Mouse (Mus musculus): ENCODE results near the gene Spem2. TPM values are rescaled to one million over a fixed set of nuclear protein-coding genes. Genes with fewer than 3 reads are reported as not detected.

The Spem2 gene
- total and polyA plus RNA-seq, 2 experiments from 2014 or later, result not detected

- DNase-seq (ENCODE audit: low spot score), result peak; percentile 76
- Histone ChIP-seq H3K4me1 (ENCODE audit: insufficient read depth, low read length) (peaks cover 8% of the 10 kb centered on the region; the same call in 1 of the 2 replicates), H3K4me2 (ENCODE audit: low read depth, low read length, poor library complexity, severe bottlenecking) (peak overlapping the region; percentile 96), H3K36me3 (ENCODE audit: insufficient read depth, low read length) (no peaks in the 10 kb centered on the region), H3K27me3 (ENCODE audit: insufficient read depth, low read length) (0 out of 2 replicates have a peak, but pooled peaks cover 4% of the 10 kb centered on the region), H3K4me3 (ENCODE audit: low read depth, low read length) (peak overlapping the region; percentile 49), H3K9me3 (ENCODE audit: low read length) (no peaks in the 10 kb centered on the region), H3K9ac (replicated peaks; ENCODE audit: low read length, poor library complexity, severe bottlenecking) (peak overlapping the region; percentile 68), H3K27ac (ENCODE audit: low read depth, low read length) (peak overlapping the region; percentile 62)
- no peak for ATAC-seq (ENCODE audit: low FRiP score)
- peak; percentile 74 for TF ChIP-seq CTCF (IDR thresholded peaks at IDR 0.05)
- WGBS, result 2% methylated on average over 60 of the region's 60 CpGs
Measured at GRCm38 (mm10) chr11:69803786-69804651, 14.2 kb downstream of the Spem2 start.

DNA sequence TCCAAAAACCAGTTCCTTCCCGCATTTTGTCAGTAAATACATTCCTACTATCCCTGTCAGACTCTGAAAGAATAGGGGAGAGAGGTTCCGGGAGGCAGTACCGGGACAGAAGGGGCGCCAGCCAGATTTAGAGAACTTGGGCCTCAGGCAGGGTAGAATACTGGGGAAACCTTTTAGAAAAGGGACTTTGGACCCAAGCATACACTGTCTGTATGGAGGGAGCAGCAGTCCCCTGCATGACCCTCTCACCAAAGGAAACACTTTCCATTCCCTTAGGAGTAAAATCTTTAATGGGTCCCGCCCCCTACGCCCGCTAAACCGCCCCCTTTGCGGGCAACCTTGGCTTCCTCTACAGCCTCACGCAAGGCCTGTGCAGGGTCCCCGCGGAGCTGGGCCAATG lies 14.9 kb downstream of the Spem2 start:
- Histone ChIP-seq H3K4me3 (ENCODE audit: low read depth, low read length) (peak overlapping the region; percentile 49), H3K27me3 (ENCODE audit: insufficient read depth, low read length) (0 out of 2 replicates have a peak, but pooled peaks cover 4% of the 10 kb centered on the region), H3K4me1 (ENCODE audit: insufficient read depth, low read length) (peaks cover 11% of the 10 kb centered on the region; the same call in 1 of the 2 replicates), H3K4me2 (ENCODE audit: low read depth, low read length, poor library complexity, severe bottlenecking) (peak overlapping the region; percentile 96), H3K27ac (ENCODE audit: low read depth, low read length) (peak overlapping the region; percentile 62), H3K9me3 (ENCODE audit: low read length) (no peaks in the 10 kb centered on the region), H3K36me3 (ENCODE audit: insufficient read depth, low read length) (no peaks in the 10 kb centered on the region), H3K9ac (replicated peaks; ENCODE audit: low read length, poor library complexity, severe bottlenecking) (peak overlapping the region; percentile 68)
- ATAC-seq (ENCODE audit: low FRiP score) (no peak), DNase-seq (ENCODE audit: low spot score) (no peak)
- 5% methylated on average over 12 of the region's 12 CpGs for WGBS
- TF ChIP-seq CTCF (IDR thresholded peaks at IDR 0.05), result no peak

- Histone ChIP-seq H3K4me2 (ENCODE audit: low read depth, low read length, poor library complexity, severe bottlenecking) (peak overlapping the region; percentile 96), H3K36me3 (ENCODE audit: insufficient read depth, low read length) (0 out of 2 replicates have a peak, but pooled peaks cover 4% of the 10 kb centered on the region), H3K9me3 (ENCODE audit: low read length) (no peaks in the 10 kb centered on the region), H3K27ac (ENCODE audit: low read depth, low read length) (peak overlapping the region; percentile 68), H3K9ac (replicated peaks; ENCODE audit: low read length, poor library complexity, severe bottlenecking) (peak overlapping the region; percentile 68), H3K4me3 (ENCODE audit: low read depth, low read length) (peak overlapping the region; percentile 49), H3K4me1 (ENCODE audit: insufficient read depth, low read length) (peaks cover 11% of the 10 kb centered on the region; the same call in 1 of the 2 replicates), H3K27me3 (ENCODE audit: insufficient read depth, low read length) (peaks cover 4% of the 10 kb centered on the region; the same call in 1 of the 2 replicates)
- TF ChIP-seq CTCF (IDR thresholded peaks at IDR 0.05), result no peak; the same call in 1 of the 2 replicates
- under 1% methylated on average over 31 of the region's 33 CpGs for WGBS
- no peak for ATAC-seq (ENCODE audit: low FRiP score)
- DNase-seq (ENCODE audit: low spot score), result peak; percentile 85
Measured at GRCm38 (mm10) chr11:69802648-69803105, 15.6 kb downstream of the Spem2 start.

- Histone ChIP-seq H3K27me3 (ENCODE audit: insufficient read depth, low read length) (peaks cover 4% of the 10 kb centered on the region; the same call in 1 of the 2 replicates), H3K4me3 (ENCODE audit: low read depth, low read length) (peak within 1 kb of the TSS; percentile 49), H3K27ac (ENCODE audit: low read depth, low read length) (peak within 1 kb of the TSS; percentile 90), H3K4me2 (ENCODE audit: low read depth, low read length, poor library complexity, severe bottlenecking) (peak within 1 kb of the TSS; percentile 96), H3K9me3 (ENCODE audit: low read length) (no peaks in the 10 kb centered on the region), H3K36me3 (ENCODE audit: insufficient read depth, low read length) (0 out of 2 replicates have a peak, but pooled peaks cover 6% of the 10 kb centered on the region), H3K9ac (replicated peaks; ENCODE audit: low read length, poor library complexity, severe bottlenecking) (peak within 1 kb of the TSS; percentile 68), H3K4me1 (ENCODE audit: insufficient read depth, low read length) (peaks cover 11% of the 10 kb centered on the region; the same call in 1 of the 2 replicates)
- DNase-seq (ENCODE audit: low spot score), result no peak
- WGBS, result 1% methylated on average over 30 of the region's 33 CpGs
- ATAC-seq (ENCODE audit: low FRiP score), result no peak
- TF ChIP-seq CTCF (IDR thresholded peaks at IDR 0.05), result no peak
Measured at GRCm38 (mm10) chr11:69801379-69801977, 16.8 kb downstream of the Spem2 start, which contains the start of gene Fgf11. Gene Fgf11, minus strand, starts transcription at chr11:69801857.

DNA sequence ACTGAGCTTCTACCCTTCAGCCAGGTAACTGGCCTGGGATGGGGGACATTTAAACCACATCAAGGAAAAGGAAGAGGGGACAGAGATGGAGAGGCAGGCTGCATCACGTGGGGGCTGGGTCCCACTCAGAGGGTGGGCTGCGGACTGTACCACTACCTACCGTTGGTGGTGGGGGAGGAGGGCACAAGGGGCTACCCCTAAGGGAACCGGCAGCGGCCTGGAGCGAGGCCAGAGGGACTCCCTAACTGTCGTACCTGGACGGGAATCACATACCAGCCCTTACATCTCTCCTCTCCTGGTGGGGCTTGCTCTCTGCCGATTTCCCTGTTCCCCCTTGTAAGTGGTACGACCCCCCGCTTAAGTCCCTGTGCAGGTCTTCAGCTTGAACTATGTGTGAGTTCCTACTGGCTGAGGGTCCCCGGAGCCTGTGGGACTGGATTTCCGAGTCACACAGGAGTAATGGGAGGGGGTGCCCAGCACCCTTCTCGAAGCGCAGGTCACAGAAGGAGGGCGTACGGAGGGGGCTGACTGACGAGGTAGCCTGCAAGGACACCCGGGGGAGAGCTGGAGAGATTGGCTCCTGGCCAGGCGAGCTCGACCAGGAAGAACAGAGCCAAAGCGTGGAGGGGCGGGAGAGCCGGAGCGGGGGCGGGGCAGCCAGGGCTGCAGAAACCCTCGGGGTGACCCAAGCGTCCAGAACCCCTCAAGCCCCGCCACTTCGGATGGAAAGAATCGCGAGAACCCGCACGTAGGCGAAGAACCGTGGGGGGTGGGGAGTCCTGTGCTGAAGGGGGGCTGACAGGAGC lies 17.7 kb downstream of the Spem2 start:
- peak overlapping the region; percentile 90 for H3K27ac ChIP-seq (ENCODE audit: low read depth, low read length)
- ATAC-seq (ENCODE audit: low FRiP score) (peak; percentile 81), DNase-seq (ENCODE audit: low spot score) (peak; percentile 90)
- peaks cover 4% of the 10 kb centered on the region; the same call in 1 of the 2 replicates for H3K27me3 ChIP-seq (ENCODE audit: insufficient read depth, low read length)
- peaks cover 11% of the 10 kb centered on the region; the same call in 1 of the 2 replicates for H3K4me1 ChIP-seq (ENCODE audit: insufficient read depth, low read length)
- peak overlapping the region; percentile 49 for H3K4me3 ChIP-seq (ENCODE audit: low read depth, low read length)
- under 1% methylated on average over 34 of the region's 36 CpGs for WGBS
- H3K36me3 ChIP-seq (ENCODE audit: insufficient read depth, low read length), result 0 out of 2 replicates have a peak, but pooled peaks cover 6% of the 10 kb centered on the region
- peak overlapping the region; percentile 96 for H3K4me2 ChIP-seq (ENCODE audit: low read depth, low read length, poor library complexity, severe bottlenecking)
- no peaks in the 10 kb centered on the region for H3K9me3 ChIP-seq (ENCODE audit: low read length)
- TF ChIP-seq CTCF (IDR thresholded peaks at IDR 0.05), result no peak
- peak overlapping the region; percentile 68 for H3K9ac ChIP-seq (replicated peaks; ENCODE audit: low read length, poor library complexity, severe bottlenecking)
